Mouse (Mus musculus): ENCODE measurements around the gene Eif4ebp2.

Eif4ebp2 gene

DNA sequence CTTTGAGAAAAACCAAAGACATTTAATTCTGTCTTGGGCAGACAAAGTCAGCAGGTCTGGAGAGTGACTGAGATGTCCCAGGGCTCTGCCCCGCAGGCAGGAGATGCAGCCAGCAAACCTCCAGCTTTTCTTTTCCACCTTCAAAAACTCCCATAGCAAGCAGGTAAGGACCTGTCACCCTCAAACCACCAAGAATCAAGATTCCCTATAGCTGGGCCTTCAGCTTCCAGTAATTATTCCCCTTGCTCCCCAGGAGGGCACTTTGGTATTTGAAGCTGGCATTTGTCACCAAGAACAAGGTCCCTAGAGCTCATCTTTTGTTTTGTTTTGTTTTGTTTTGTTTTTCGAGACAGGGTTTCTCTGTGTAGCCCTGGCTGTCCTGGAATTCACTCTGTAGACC, 35.4 kb downstream of the Eif4ebp2 start:
- no peak for DNase-seq

DNA sequence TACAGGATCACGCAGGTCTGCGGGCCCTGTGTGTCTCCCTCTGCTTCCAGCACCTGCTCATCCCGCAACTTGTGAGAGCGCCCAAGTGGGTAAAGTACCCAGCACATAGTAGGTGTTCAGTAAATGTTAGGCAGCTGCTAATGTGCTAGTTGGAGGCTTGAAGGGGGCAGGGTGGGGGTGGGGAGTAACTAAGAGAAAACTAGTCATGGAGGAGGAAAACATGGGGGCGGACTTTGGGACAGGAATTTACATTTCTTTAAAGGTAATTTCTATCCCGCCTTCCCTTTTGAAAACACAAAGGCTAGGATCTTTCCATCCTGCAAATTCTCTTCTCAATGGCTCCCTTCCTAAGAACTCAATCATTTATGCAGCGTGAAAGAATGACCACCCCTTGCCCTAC, 35.9 kb downstream of the Eif4ebp2 start:
- no peak for DNase-seq

DNA sequence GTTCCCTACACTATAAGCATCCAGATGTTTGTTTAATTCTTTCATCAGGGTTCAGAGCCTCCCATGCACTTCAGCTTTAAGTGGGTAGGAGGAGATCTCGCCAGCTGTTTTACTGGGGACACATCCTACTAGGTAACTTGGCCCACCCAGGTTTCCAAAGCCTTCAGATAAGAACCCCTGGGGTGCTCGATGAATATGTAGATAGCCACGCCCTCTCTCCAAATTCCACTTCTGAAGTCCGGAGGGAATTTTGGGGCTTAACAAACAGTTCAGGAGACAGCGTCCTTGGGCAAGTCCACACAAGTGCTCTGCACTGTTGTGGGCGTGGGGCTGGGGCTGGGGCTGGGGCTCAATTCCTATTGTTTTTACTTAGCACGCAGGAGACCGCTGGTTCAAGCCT, 36.6 kb downstream of the Eif4ebp2 start:
- DNase-seq: no peak

DNA sequence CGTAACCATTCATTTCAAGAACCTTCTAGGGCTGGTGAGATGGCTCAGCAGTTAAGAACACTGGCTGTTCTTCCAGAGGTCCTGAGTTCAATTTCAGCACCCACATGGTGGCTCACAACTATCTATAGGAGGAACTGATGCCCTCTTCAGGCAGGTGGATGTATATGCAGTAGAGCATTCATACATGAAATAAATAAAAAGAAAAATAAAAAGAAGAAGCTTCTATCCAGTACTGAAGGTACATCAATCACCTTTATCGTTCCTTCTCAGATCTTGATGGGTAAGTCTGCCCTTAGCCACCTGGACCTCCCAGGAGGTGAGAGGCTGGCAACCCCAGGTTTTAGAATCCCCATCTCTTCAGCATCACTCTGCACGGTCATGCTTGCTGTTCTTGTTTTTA, 37.2 kb downstream of the Eif4ebp2 start:
- no peak for DNase-seq

DNA sequence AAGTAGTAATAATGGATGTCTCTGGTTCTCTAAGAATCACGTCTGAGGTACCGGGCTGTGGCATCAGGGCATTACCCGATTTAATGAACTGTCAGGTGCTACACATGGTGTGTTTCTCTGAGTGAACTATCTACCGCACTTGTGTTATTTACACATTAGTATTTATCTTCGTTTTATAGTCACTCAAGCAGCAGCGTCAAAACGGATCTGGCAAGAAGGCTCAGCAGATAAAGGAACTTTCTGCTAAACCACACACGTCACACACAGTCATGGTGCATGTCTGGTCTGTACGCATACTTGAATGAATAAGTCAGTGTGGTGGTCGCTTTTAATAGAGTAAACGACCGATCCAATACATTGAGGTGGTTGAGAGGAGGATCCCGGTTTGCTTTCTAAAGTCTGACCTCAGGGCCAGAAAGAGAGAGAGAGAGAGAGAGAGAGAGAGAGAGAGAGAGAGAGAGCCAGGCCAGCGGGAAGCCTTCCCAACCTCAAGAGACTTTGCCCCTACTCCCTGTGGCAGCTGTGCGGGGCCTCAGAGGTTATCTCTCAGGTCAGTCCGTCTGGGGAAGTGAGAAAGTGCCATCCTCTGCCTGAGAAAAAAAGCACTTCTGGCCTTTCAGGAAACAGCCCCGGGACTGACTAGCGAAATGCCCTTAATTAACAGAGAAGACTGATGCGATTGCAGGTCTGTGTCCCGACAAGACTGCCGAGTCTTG, 39.4 kb downstream of the Eif4ebp2 start:
- no peak for DNase-seq

DNA sequence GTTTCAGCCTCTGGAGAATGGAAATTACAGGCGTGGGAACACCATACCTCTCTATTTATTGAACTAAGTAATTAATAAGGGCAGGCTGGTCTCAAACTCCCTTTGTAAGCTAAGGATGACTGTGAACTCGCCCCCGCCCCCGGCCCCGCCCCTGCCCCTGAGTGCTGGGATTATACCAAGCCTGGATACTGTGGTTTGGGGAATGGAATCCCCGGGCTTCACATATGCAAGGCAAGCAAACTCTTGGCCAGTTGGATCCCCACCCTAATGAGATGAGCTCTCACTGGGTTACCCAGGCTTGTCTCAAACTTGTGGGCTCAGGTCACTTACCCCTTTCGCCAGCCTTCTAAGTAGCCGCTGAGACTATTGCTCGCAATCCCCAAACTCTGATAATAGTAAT, 42.3 kb downstream of the Eif4ebp2 start:
- no peak for DNase-seq

DNA sequence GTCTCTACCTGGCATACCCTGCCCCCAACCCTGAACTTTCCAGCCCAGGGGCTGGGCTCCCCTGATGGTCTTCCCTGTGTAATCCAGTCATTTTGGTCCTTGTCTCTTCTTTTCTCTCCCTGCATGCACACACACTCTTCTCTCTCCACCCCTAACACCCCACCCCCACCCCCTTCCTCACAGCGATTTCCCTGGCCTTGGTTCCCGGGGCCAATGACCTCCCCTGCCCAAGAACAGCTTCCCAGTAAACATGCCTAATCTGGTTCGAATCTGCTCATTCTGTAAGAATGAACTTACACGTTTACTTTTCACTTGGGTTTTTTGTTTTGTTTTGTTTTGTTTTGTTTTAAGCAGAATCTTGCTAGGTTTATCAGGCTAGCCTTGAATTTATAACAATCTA, 42.7 kb downstream of the Eif4ebp2 start:
- no peak for DNase-seq

DNA sequence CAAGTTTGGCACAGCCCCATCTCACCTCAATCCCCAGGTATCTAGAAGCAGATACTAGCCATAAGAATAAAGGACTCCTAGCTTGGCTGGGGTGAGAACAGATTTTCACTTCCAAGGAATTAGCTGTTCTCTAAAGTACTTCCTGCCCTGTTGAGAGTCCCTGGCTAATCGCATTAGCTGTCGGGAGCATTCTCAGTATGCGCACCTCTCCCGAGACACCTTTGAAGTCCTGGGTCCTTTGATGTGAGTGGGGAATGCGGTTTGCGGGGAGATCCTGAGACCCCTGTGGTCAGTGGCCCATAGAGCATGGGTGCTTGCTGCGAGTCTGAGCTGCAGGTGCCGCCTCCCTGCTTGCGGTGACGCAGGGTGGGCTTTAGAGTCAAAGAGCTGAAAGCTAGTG, 46.5 kb downstream of the Eif4ebp2 start:
- no peak for DNase-seq

DNA sequence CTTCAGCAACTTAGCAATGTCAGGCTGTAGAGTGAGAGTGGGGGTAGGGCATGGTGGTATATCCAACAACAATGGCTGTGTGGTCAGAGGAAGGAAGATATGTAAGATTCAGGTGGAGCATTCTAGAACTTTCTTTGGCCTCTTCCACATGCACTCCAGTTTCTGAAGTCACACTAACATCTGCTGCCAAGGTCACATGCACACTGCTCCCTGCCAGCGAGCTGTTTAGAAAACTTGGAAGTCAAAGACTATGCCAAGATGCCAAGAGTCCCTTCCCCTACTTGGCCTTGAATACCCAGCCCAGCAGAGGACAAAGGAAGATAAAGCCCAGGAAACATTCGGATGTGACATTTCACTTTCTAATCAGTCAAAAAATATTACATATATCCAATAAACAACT, 49.5 kb downstream of the Eif4ebp2 start:
- DNase-seq: no peak

DNA sequence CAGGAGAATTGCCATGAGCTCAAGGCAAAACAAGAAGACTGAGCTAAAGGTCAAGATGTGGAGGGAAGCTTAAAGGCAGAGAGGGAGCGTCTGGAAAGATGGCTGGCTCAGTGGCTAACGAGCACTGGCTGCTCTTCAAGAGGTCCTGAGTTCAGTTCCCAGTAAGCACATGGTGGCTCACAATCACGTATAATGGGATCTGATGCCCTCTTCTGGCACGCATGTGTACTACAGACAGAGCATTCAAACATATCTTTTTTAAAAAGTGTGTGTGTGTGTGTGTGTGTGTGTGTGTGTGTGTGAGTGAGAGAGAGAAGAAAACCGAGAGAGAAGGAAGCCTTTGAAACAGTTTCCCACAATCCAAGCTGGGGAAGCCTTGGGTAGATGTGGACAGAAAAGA, 50.0 kb downstream of the Eif4ebp2 start:
- peak in 1 of 2 experiments; percentile 36 for DNase-seq

DNA sequence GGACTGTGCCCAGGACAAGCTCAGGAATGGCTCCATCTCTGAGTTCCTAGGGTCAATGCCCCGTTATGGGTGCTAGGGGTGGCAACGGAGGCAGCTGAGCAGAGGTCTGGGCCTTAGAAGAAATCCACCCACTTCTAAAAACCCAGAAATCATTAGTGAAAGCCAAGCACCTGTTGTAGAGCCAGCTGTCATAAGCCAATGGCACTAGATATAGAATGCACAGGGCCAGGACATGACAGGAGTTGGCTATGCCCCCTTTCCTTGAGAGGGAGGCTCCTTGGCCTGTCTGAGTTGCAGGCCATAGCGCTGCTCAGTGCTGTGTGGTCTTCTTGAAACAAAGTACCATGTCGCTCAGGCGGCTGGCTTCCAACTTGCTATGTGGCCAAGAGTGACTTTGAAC, 52.1 kb downstream of the Eif4ebp2 start:
- DNase-seq: no peak

DNA sequence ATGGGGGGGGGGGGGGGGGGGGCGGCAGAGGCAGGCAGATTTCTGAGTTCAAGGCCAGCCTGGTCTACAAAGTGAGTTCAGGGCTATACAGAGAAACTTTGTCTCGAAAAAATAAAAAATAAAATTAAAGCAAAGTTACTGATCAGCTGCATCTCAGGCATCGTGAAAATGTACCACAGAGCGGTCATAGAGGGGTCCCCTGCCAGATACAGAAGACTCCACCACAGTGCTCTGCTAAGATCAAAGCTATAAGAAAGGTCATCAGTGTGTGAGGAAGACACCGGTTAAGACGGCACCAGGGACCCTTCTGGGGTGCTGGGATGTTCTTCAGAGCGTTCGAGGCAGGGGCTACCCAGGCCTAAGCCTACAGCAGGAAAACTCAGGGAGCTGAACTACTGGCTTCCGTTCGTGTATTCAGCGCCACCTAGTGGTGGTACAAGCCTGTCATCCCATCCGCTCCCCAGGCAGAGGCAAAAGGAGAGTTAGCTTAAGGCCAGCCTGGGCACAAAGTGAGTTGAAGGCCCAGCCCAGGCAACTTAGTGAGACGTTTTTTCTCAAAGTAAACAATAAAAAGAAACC, 53.2 kb downstream of the Eif4ebp2 start:
- DNase-seq: peak; percentile 78 to 83

DNA sequence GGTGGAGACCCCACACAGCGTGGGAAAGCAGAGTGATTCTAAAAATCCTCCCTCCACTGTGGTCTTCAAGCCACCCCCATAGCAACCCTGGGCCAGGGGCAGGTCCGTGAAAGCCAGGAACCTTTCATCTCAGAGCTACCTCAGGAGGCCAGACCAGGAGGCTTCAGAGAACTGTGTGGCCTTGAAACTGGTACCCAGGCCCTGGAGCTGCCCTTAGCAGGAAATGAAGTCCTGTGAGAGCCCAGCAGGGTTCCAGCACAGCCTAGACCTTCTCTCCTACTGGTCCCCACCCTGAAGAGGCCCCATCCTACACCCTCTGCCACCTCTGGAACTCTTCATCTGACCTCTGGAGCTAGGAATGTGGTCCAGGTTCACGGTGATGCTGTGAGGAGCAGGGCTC, 54.3 kb downstream of the Eif4ebp2 start:
- DNase-seq: no peak

DNA sequence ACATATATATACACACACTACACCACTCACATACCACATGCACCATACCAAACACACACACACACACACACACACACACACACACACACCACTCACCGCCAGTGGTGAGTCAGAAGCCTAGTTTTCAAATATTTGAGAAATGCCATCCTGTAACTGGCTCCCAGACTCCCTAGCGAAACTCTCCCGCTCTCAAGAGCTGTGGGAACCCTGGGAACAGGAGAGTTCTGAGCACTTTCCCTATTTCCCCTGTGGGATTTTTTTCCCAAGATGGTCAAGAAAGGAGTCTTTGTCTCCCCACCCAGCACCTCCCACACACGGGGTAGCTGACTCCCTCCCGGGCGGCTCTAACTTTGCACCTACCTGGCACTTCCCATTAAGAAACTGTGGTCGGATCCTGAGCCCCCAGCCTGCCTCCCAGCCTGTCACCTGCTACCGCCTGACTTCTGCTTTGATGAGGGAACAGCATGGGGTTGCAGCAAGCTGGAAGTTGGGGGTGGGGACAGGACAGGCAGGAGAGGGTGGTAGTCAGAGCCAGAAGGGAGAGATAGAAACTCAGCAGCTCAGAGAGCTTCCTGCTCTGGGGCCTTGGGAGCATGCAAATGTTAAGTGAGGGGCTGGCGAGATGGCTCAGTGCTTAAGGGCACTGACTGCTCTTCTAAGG, 57.9 kb downstream of the Eif4ebp2 start:
- DNase-seq: no peak

DNA sequence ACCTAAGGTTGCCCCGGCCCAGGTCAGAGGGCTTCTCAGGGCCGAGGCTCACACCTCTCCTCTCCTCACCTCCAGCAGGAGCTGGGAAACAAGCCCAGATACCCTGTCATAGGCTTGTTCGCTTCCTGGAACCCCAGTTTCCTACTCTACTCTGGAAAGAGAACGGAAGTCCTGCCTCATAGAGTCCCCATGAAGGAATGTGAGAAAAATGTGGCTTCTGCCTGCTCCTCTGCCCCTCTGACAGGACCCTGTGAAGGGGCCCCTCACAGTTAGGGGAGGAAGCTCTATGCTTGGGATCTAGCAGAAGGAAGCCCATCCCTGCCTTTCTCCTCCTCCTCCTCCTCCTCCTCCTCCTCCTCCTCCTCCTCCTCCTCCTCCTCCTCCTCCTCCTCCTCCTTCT, 59.9 kb downstream of the Eif4ebp2 start:
- DNase-seq: no peak

DNA sequence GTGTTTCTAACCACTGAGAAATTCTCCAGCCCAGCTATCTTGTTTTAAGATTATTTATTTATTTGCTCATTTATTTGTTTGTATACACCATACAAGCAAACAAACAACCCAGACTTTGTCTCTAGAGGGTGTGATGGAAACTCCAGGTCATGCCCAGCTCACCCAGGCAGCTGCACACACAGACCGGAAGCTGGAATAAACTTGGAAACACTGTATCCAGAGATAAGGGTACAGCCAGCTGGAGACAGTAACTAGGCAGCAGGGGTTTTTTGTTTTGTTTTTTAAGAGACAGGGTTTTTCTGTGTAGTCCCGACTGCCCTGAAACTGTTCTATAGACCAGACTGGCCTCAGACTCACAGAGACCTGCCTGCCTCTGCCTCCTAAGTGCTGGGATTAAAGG, 62.3 kb downstream of the Eif4ebp2 start:
- DNase-seq: no peak

DNA sequence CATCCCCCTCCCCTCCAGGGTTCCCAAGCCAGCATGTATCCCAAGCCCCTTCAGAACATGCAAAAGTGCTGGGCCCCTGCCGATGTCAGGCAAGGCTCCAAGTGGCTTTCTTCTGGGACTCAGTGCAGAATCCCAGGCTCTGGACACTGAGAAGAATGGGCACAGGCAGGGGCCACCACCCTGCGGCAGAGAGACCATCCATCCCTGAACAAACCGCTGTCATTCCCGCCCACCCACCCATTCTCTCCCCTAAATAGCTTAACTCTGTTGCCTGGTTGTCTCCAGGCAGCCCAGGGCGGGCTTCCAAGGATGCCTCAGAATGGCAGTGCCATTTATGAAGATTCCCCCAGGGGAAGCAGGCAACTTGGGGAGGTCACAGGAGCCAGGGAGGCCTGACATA, 63.4 kb downstream of the Eif4ebp2 start:
- DNase-seq: no peak

DNA sequence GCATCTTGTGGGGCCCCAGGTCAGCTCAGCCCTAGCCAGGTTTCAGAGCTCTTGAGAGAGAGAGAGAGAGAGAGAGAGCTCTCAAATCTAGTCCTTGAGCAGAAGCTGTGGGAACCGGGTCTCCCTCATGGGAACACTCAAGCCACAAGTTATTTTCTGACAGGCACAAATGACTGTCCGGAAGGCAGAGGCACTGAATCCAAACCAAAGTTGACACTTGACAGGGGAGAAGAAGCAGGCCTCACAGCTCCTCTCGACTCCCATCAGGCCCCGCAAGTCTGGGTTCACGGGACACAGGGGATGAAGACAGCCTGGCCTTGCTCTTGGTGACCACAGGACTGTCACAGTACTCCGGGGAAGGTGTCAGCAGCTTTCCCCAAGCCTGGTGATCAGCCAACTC, 66.2 kb downstream of the Eif4ebp2 start:
- peak; percentile 32 to 43 for DNase-seq

DNA sequence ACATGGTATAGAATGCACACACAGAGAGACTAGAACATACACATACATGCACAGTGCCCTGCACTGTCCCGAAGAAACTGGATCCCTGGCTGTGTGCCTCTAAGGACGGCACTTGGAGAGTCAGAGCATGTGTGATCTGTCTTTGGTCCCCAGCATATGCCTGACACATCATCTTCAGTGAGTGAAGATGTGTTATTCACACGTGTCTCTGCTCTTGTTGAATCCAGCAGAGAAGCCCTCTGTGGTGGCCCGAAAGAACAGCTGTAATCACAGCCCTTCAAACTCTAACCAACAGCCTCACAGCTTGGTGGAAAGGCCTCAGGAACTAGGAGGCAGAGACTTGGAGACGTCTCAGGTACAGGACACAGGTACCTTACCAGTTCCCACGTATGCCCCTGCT, 67.3 kb downstream of the Eif4ebp2 start:
- DNase-seq: no peak

DNA sequence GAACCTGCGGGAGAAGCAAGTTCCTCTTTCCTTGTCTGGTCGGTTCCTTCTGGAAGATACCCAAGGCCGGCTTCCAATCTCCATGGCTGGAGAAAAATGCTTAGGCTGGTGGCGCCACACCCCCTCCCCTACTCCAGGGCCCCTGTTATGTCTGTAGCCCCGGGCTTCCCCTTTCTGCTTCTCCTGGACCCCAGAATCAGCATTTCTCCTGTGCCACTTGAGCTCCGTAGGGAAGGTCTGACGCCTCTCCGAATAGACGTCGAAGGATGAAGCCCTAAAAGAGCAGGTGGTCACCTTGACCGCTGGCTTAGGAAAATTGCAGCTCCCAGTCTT, 68.8 kb downstream of the Eif4ebp2 start:
- DNase-seq: no peak

DNA sequence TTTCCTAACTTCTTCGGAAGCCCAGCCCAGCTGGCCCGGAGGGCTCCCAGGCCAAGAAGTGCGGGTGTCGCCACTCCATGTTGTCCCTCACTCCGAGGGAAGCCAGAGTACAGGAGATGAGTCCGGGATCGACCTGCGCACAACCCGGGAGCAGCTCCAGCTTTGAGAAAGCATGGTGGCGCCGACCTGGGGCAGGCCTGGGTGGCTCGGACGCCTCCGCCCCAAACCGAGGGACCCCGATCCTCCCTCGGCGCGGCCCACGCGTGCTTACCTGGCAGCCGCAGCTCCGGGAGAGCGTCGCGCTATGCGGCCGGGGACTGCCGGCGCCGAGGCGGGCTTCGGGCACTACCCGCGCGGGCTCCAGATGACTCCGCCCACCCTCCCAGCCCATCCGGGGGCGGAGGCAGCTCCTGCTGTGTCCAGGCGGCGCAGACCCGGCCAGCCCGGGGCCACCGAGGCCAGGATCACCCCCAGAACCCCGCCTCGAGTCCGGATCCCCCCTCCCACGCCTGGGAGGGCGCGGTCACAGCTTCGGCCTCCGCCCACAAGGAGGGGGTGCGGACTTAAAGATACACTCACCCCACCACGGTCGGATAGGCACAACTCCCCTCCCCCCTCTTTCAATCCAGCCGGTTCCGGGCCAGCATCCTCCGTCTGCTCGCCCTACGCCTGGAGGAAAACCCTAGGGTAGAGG, 69.3 kb downstream of the Eif4ebp2 start, which contains the start of gene Pald1:
Pald1 (minus strand) TSS at position 510 of the 694 bp plus-strand sequence.
- DNase-seq: peak; percentile 84 to 91

DNA sequence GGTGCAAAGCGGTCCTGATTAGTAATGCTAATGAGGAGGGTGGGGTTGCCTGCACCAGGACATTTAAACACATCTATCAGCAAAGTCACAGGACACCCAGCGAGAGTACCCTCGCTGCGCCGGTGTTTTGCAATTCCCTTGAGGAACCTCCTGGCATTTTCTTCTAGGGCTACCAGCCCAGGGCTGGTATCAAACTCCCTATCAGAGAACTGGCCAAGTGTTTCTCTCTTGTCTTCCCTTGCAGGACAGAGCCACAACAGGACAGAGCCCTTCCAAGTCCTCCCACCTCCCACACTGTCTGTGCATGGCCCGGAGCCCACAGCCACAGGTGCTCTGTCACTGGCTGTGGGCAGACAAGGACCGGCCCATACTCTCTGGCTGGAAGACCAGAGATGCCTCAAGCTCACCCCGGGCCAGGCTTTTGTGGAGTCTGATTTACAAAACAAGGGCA, 70.2 kb downstream of the Eif4ebp2 start:
- DNase-seq: peak in 1 of 2 experiments; percentile 45

DNA sequence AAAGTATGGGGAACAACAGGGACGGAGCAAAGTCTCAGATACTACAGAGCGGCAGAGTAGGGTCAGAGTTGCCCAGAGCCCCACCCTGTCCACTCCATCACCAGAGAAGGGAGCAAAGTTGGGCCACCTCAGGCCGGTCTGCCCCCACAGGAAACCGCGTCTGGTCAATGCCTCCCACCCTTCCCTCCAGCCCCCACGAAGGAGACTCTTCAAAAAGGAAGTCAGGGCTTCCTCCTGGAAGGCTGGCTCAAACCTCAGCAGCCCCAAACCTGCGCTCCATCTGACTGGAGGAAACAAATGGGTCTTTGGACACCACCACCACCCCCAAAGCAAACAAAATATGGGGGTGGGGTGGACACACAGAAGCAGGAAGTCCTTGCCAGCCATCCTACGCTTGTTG, 70.6 kb downstream of the Eif4ebp2 start:
- DNase-seq: peak; percentile 36 to 57

DNA sequence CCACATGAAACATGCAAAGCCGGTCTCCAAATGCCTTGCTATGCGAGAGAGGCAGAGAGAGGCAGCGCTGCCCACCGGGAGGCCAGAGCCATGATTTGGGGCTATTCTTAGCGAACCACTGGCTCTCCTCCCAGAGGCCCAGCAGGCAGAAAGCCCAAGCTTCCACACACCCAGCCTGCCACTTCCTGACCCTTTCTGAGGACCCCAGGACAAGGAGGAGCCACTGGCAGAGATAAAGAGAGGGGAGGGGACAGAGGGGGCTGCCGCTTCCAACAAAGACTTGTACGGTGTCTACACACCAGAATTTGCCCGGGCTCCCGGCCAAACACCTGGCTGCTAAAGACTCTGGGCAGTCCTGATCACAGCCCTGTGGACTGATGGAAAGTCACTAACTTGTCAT, 72.3 kb downstream of the Eif4ebp2 start:
- peak; percentile 61 to 64 for DNase-seq

Data from kidney, postnatal 4 days (tissue).